Mouse (Mus musculus) CH12.LX (cell line): ENCODE measurements around the gene Htr7.

Experiments
- CTCF ChIP-seq, 2 experiments: IDR thresholded peaks in 1 of 2; conservative IDR thresholded peaks in 1 of 2; 2 replicates each; pipeline ENCODE4 v1.5.1; 2011 to 2012; ENCODE audit warnings: low read depth in 2 of 2, low read length in 2 of 2, improper control_type of control experiment in 1 of 2, inconsistent platforms in 1 of 2, mild to moderate bottlenecking in 1 of 2, moderate library complexity in 1 of 2
- ELF1 ChIP-seq: IDR thresholded peaks from 2 replicates; pipeline ENCODE4 v1.6.1; 2014; ENCODE audit warnings: low read depth, mild to moderate bottlenecking, inconsistent platforms, low read length, improper control_type of control experiment
- EP300 ChIP-seq: IDR thresholded peaks from 2 replicates; pipeline ENCODE4 v1.6.1; 2011; ENCODE audit warnings: low read length, improper control_type of control experiment
- HCFC1 ChIP-seq: IDR thresholded peaks from 2 replicates; pipeline ENCODE4 v1.6.1; 2012; ENCODE audit warnings: low read depth, mild to moderate bottlenecking, inconsistent platforms, low read length, improper control_type of control experiment
- JUND ChIP-seq: conservative IDR thresholded peaks from 2 replicates; pipeline ENCODE4 v1.6.1; 2011; ENCODE audit warnings: low read depth, low read length, improper control_type of control experiment
- MAX ChIP-seq: IDR thresholded peaks from 2 replicates; pipeline ENCODE4 v1.6.1; 2011; ENCODE audit warnings: low read length, improper control_type of control experiment
- MXI1 ChIP-seq: IDR thresholded peaks from 2 replicates; pipeline ENCODE4 v1.6.1; 2011; ENCODE audit warnings: mild to moderate bottlenecking, low read depth, low read length, improper control_type of control experiment
- POLR2A ChIP-seq: IDR thresholded peaks from 2 replicates; pipeline ENCODE4 v1.6.1; 2011; ENCODE audit warnings: low read depth, mild to moderate bottlenecking, improper control_type of control experiment, low read length
- POLR2AphosphoS2 ChIP-seq: IDR thresholded peaks from 2 replicates; pipeline ENCODE4 v1.6.1; 2011; ENCODE audit warnings: low read depth, low read length, improper control_type of control experiment
- USF1 ChIP-seq: IDR thresholded peaks from 2 replicates; pipeline ENCODE4 v1.6.1; 2014; ENCODE audit warnings: low read depth, mild to moderate bottlenecking, inconsistent platforms, low read length, improper control_type of control experiment
- ZC3H11A ChIP-seq: IDR thresholded peaks from 2 replicates; pipeline ENCODE4 v1.6.1; 2012; ENCODE audit warnings: low read depth, mild to moderate bottlenecking, inconsistent platforms, low read length, improper control_type of control experiment
- ZKSCAN1 ChIP-seq: IDR thresholded peaks from 2 replicates; pipeline ENCODE4 v1.6.1; 2012; ENCODE audit warnings: low read depth, inconsistent platforms, low read length, improper control_type of control experiment, borderline replicate concordance

DNA sequence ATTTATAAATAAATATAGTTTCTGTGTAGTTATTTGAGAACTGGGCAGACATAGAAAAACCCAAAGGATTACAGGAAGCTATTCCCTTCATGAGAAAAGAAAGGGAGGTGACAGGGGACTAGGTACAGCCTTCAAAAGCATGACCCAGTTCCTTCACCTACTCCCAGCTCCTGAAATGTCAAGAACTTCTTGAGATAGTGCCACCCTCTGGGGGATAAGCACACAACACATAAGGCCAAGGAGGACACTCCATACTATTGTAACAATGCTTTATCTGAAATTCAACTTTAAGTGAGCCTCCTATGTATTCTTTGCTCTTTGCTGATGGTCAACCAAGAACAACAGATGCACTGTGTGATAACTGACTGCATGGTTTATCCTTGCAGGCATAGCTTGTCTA lies 82.6 kb downstream of the Htr7 start:
- TF ChIP-seq CTCF (conservative IDR thresholded peaks at IDR 0.05 in 1 of 2, IDR thresholded peaks at IDR 0.05 in 1 of 2; ENCODE audit: low read depth in 2 of 2, low read length in 2 of 2) (peak in 1 of 2 experiments; percentile 52; a peak in 2 of 4 replicates), POLR2A (no peak), POLR2AphosphoS2 (no peak), ELF1 (no peak), JUND (no peak), EP300 (no peak), USF1 (no peak), MAX (no peak), ZKSCAN1 (no peak), MXI1 (no peak), ZC3H11A (no peak), HCFC1 (no peak)
